Mouse (Mus musculus): ENCODE measurements at regions not wholly inside any gene's neighbourhood (a gene's known extent, or its start where the extent isn't known, plus 50 kb on each side); places are given as distances from the start of the nearest gene placed in this dataset.
"Not testable (repeated sequence)": the region's sequence is repeated elsewhere in the genome, so short reads cannot be mapped to it uniquely, and the experiment has no call there.

DNA sequence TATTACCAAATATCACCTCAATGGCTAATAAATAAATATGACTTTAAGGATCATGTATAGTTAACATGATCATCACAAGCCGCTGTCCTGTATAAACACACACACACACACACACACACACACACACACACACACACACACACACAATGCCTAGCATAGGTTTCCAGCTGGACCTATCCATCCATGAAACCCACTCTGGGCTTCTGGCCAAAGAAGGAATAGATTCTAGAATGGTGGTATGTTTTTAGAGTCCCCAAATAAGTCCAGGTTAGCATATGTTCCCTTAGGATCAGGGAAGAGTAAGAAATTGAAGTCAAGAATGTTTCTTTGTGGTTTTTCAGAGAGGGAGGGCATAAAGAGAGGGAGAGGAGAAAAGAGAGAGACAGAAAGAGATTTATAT is 110.6 kb upstream of the Ndn start:
- Histone ChIP-seq H3K4me1 (ENCODE audit: control insufficient read depth, insufficient read depth, low read length) (no peaks in the 10 kb centered on the region), H3K27me3 (ENCODE audit: control insufficient read depth, insufficient read depth, low read length) (no peaks in the 10 kb centered on the region), H3K9ac (ENCODE audit: low read length) (no peak overlapping the region), H3K27ac (ENCODE audit: low read depth, low read length) (no peak overlapping the region), H3K4me3 (ENCODE audit: low read depth, low read length) (no peak overlapping the region), H3K9me3 (ENCODE audit: control insufficient read depth, low read length) (no peaks in the 10 kb centered on the region; the same call in 1 of the 2 replicates), H3K4me2 (ENCODE audit: low read depth) (no peak overlapping the region), H3K36me3 (ENCODE audit: control insufficient read depth, insufficient read depth, low read length) (no peaks in the 10 kb centered on the region)
- no peak for ATAC-seq (ENCODE audit: insufficient read depth, low FRiP score, low TSS enrichment)
- DNase-seq (ENCODE audit: low spot score) = no peak
- WGBS = 92% methylated on average over 1 of the region's 1 CpGs

DNA sequence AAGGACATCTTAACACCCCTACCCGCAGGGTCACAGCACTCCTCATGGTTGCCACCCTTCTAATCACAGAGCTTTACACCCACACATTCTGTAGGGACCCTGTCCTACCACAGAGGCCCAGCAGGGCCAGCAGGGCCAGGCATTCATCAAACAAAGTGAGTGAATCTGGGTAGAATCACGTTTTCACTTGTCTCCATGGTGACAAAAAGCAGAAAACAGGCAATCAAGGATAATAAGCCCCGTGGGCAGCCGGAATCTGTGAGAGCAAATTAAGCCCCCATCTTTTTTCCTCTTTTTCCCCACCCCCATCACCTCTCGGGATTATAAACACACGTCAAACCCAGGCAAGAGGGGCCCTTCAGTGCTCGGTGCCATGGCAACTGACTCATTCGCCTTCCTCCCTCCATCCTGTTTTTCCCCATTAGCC is 84.7 kb upstream of the Ndn start:
- Histone ChIP-seq H3K9ac (ENCODE audit: low read length) (no peak overlapping the region), H3K27me3 (ENCODE audit: control insufficient read depth, insufficient read depth, low read length) (no peaks in the 10 kb centered on the region), H3K4me1 (ENCODE audit: control insufficient read depth, insufficient read depth, low read length) (no peaks in the 10 kb centered on the region), H3K9me3 (ENCODE audit: control insufficient read depth, low read length) (no peaks in the 10 kb centered on the region), H3K27ac (ENCODE audit: low read depth, low read length) (peak overlapping the region; percentile 39; the same call in 1 of the 2 replicates), H3K36me3 (ENCODE audit: control insufficient read depth, insufficient read depth, low read length) (no peaks in the 10 kb centered on the region), H3K4me2 (ENCODE audit: low read depth) (no peak overlapping the region), H3K4me3 (ENCODE audit: low read depth, low read length) (no peak overlapping the region)
- 30% methylated on average over 8 of the region's 8 CpGs for WGBS
- ATAC-seq (ENCODE audit: insufficient read depth, low FRiP score, low TSS enrichment) (peak; percentile 77), DNase-seq (ENCODE audit: low spot score) (peak; percentile 47)

DNA sequence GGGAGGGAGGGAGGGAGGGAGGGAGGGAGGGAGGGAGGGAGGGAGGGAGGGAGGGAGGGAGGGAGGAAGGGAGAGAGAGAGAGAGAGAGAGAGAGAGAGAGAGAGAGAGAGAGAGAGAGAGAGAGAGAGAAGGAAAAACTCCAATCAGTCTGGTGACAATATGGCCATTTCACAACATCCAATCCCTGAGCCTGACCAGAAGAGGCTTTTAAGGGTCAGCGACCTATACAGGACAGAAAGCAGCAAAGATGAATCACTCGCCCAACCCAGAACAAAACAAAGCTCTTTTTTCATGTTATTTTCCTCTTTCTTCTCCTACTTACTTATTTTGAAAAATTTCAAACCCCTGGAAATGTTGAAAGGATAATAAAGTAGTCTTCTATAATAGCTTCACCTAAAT is 84.2 kb upstream of the Ndn start:
- H3K4me1 ChIP-seq (ENCODE audit: control insufficient read depth, insufficient read depth, low read length); H3K4me3 ChIP-seq (ENCODE audit: low read depth, low read length); H3K9ac ChIP-seq (ENCODE audit: low read length); H3K9me3 ChIP-seq (ENCODE audit: control insufficient read depth, low read length); H3K4me2 ChIP-seq (ENCODE audit: low read depth); ATAC-seq (ENCODE audit: insufficient read depth, low FRiP score, low TSS enrichment); H3K36me3 ChIP-seq (ENCODE audit: control insufficient read depth, insufficient read depth, low read length); H3K27ac ChIP-seq (ENCODE audit: low read depth, low read length); DNase-seq (ENCODE audit: low spot score); H3K27me3 ChIP-seq (ENCODE audit: control insufficient read depth, insufficient read depth, low read length): not testable (repeated sequence)
- 54% methylated on average over 2 of the region's 2 CpGs for WGBS

DNA sequence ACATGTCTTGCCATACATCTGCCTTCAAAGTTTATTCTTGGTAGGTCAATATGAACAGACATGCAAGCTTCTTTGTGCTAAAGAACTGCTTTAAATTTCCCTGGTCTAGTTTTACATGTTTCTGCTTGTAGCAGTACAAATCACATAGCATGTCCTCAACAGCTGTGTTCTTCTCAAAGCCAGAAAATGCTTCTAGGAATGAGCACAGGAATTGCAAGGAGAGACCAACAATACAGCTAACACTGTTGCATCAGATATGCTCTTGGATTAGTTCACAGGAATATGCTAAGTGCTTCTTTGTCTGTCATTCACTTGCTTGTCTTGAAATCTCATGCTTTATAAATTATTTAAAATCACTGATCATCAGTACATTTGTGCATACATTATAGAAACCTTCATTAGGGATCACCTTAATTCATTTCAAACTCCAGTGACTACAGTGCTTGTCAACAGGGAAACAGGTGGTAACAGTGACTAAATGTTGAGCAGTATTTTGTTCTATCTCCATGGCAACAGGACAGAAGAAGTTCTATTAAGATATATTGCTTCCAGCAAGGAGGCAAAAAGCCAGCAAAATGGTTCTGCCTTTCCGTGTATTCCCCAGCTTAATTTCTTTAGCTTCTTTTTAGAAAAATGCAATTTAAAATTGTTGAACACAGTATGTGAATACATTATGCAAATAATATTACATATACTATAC is 77.1 kb upstream of the Ndn start:
- Histone ChIP-seq H3K4me1 (ENCODE audit: control insufficient read depth, insufficient read depth, low read length) (peaks cover 2% of the 10 kb centered on the region; the same call in 1 of the 2 replicates), H3K27me3 (ENCODE audit: control insufficient read depth, insufficient read depth, low read length) (no peaks in the 10 kb centered on the region), H3K4me2 (ENCODE audit: low read depth) (no peak overlapping the region), H3K4me3 (ENCODE audit: low read depth, low read length) (no peak overlapping the region), H3K9me3 (ENCODE audit: control insufficient read depth, low read length) (no peaks in the 10 kb centered on the region), H3K36me3 (ENCODE audit: control insufficient read depth, insufficient read depth, low read length) (no peaks in the 10 kb centered on the region), H3K27ac (ENCODE audit: low read depth, low read length) (no peak overlapping the region), H3K9ac (ENCODE audit: low read length) (no peak overlapping the region)
- ATAC-seq (ENCODE audit: insufficient read depth, low FRiP score, low TSS enrichment) (peak; percentile 50; the same call in 1 of the 2 replicates), DNase-seq (ENCODE audit: low spot score) (no peak)
- WGBS = 39% methylated on average over 1 of the region's 1 CpGs

DNA sequence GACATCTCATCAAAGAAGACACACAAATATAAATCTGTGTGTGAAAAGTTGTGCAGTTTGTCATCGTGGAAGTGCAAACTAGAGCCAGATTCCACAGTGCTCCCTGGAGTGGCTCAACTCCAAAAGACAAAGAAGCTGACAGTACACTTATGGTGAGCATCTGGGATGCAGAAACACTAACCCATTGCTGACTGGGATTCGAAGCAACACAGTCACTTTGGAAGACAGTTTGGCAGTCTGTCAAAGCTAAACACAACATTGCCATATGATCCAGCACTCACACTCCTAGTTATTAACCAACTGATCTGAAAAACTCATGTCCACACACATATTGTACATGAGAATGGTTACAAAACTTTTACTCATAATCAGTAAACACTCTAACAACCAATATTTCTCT is 70.2 kb upstream of the Ndn start:
- no peak overlapping the region for H3K9ac ChIP-seq (ENCODE audit: low read length)
- no peaks in the 10 kb centered on the region for H3K9me3 ChIP-seq (ENCODE audit: control insufficient read depth, low read length)
- no peak overlapping the region for H3K4me3 ChIP-seq (ENCODE audit: low read depth, low read length)
- H3K36me3 ChIP-seq (ENCODE audit: control insufficient read depth, insufficient read depth, low read length) = no peaks in the 10 kb centered on the region
- 55% methylated on average over 2 of the region's 2 CpGs for WGBS
- no peak overlapping the region for H3K4me2 ChIP-seq (ENCODE audit: low read depth)
- no peaks in the 10 kb centered on the region for H3K27me3 ChIP-seq (ENCODE audit: control insufficient read depth, insufficient read depth, low read length)
- H3K27ac ChIP-seq (ENCODE audit: low read depth, low read length) = no peak overlapping the region
- no peaks in the 10 kb centered on the region for H3K4me1 ChIP-seq (ENCODE audit: control insufficient read depth, insufficient read depth, low read length)
- ATAC-seq (ENCODE audit: insufficient read depth, low FRiP score, low TSS enrichment) (no peak), DNase-seq (ENCODE audit: low spot score) (no peak)

DNA sequence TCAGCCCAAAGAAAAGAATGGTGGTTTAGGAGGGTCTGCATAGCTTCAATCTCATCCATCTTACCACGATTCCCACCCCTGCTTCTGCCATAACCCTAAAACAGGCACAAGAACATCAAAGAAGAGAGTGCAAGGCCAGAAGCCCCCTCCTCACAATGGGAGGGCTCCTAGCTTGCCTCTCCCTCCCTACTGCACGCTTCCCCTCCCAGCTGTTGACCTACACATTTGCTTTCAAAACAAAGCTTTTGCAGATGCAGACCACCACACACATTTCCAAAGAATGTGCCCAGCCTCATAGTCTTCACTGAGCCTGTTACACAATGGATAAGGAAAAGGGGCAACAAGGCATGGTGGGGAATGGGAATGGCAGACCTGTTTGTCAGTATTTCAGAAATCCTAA is 67.9 kb upstream of the Ndn start:
- Histone ChIP-seq H3K4me3 (ENCODE audit: low read depth, low read length) (no peak overlapping the region), H3K36me3 (ENCODE audit: control insufficient read depth, insufficient read depth, low read length) (no peaks in the 10 kb centered on the region), H3K27ac (ENCODE audit: low read depth, low read length) (no peak overlapping the region), H3K27me3 (ENCODE audit: control insufficient read depth, insufficient read depth, low read length) (no peaks in the 10 kb centered on the region), H3K4me2 (ENCODE audit: low read depth) (no peak overlapping the region), H3K9ac (ENCODE audit: low read length) (no peak overlapping the region), H3K4me1 (ENCODE audit: control insufficient read depth, insufficient read depth, low read length) (no peaks in the 10 kb centered on the region), H3K9me3 (ENCODE audit: control insufficient read depth, low read length) (no peaks in the 10 kb centered on the region)
- ATAC-seq (ENCODE audit: insufficient read depth, low FRiP score, low TSS enrichment) (no peak), DNase-seq (ENCODE audit: low spot score) (no peak)
- WGBS = 44% methylated on average over 2 of the region's 2 CpGs

DNA sequence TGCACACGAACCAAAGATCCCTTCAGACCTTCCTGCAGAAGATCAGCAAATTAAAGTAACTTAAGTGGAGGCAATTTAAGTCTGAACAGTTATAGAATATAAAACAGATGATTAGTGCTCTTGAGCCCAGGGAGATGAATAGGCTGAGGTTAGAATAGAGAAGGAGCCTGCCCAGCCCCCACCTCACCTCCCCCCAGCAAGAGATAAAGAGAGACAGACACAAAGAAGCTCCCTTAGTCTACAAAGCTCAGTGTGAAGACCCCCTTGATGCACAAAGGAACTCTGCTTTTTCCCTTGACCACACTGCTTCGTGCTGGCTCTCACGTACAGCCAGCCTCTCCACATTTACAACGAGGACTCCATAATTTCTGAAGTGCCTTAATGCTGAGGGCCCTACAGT is 67.3 kb upstream of the Ndn start:
- Histone ChIP-seq H3K9me3 (ENCODE audit: control insufficient read depth, low read length) (no peaks in the 10 kb centered on the region), H3K27me3 (ENCODE audit: control insufficient read depth, insufficient read depth, low read length) (no peaks in the 10 kb centered on the region), H3K36me3 (ENCODE audit: control insufficient read depth, insufficient read depth, low read length) (no peaks in the 10 kb centered on the region), H3K9ac (ENCODE audit: low read length) (no peak overlapping the region), H3K4me3 (ENCODE audit: low read depth, low read length) (no peak overlapping the region), H3K4me2 (ENCODE audit: low read depth) (no peak overlapping the region), H3K27ac (ENCODE audit: low read depth, low read length) (no peak overlapping the region), H3K4me1 (ENCODE audit: control insufficient read depth, insufficient read depth, low read length) (no peaks in the 10 kb centered on the region)
- DNase-seq (ENCODE audit: low spot score) = no peak
- no peak for ATAC-seq (ENCODE audit: insufficient read depth, low FRiP score, low TSS enrichment)
- 64% methylated on average over 4 of the region's 4 CpGs for WGBS

All from neural tube, embryonic 11.5 days (tissue).